In genomic region chr5:137748130-137748770, GRCm38 (mm10) we compare ENCODE assay signal across 8 mouse cellular contexts. TPM values are rescaled to one million over a fixed set of nuclear protein-coding genes. Genes with fewer than 3 reads are reported as not detected.
DNase-seq lines count a peak whose midpoint lies in the region; ATAC-seq and TF ChIP-seq lines count a peak whose summit lies in the region.

No protein-coding gene starts in this region.

- H3K36me3 ChIP-seq in G1E (replicated peaks): peaks cover 57% of the 10 kb centered on the region
- H3K36me3 ChIP-seq in heart, embryonic 11.5 days (ENCODE audit: control insufficient read depth, insufficient read depth, low read length): peaks cover 10% of the 10 kb centered on the region

- H3K27ac ChIP-seq in heart, embryonic 11.5 days (ENCODE audit: low read depth, low read length): peak overlapping the region; percentile 95

- no peak for ATAC-seq in G1E (ENCODE audit: extremely low read depth, insufficient number of reproducible peaks, low FRiP score, poor library complexity, severe bottlenecking)
- ATAC-seq in heart, embryonic 11.5 days (replicated peaks; ENCODE audit: insufficient number of reproducible peaks, low FRiP score, low TSS enrichment): no peak
- peak; percentile 29 for ATAC-seq in megakaryocyte progenitor cell, adult 5-6 weeks (replicated peaks; ENCODE audit: poor library complexity)

- H3K4me3 ChIP-seq in G1E (ENCODE audit: low read depth, low read length): peak overlapping the region; percentile 88
- H3K4me3 ChIP-seq in heart, embryonic 11.5 days (ENCODE audit: low read depth, low read length): peak overlapping the region; percentile 75

- TF ChIP-seq CTCF in G1E (IDR thresholded peaks at IDR 0.05; ENCODE audit: low read depth, low read length): no peak

- peaks cover 69% of the 10 kb centered on the region for H3K4me1 ChIP-seq in G1E (ENCODE audit: insufficient read depth, low read depth, low read length)
- peaks cover 42% of the 10 kb centered on the region for H3K4me1 ChIP-seq in heart, embryonic 11.5 days (ENCODE audit: control insufficient read depth, insufficient read depth, low read length)

- H3K9ac ChIP-seq in heart, embryonic 11.5 days (ENCODE audit: low read depth, low read length): peak overlapping the region; percentile 62

- H3K4me2 ChIP-seq in heart, embryonic 11.5 days: peak overlapping the region; percentile 87

- no peaks in the 10 kb centered on the region for H3K27me3 ChIP-seq in G1E (ENCODE audit: insufficient read depth, low read length)
- no peaks in the 10 kb centered on the region for H3K27me3 ChIP-seq in heart, embryonic 11.5 days (ENCODE audit: control insufficient read depth, insufficient read depth, low read length)

- H3K9me3 ChIP-seq in G1E (replicated peaks): no peaks in the 10 kb centered on the region
- H3K9me3 ChIP-seq in heart, embryonic 11.5 days (replicated peaks; ENCODE audit: control insufficient read depth, low read length): no peaks in the 10 kb centered on the region

- DNase-seq in 416B (ENCODE audit: low read depth) (peak; percentile 87), G1E (ENCODE audit: low spot score) (peak; percentile 79)
- DNase-seq in kidney, postnatal 14 days: peak; percentile 48
- peak; percentile 54 to 59 for DNase-seq in thymus, postnatal 36 days
- no peak for DNase-seq in urinary bladder, postnatal 10 days (ENCODE audit: low spot score)
- no peak for DNase-seq in right cerebral cortex, adult 18-20 months

- 19% methylated on average over 5 of the region's 5 CpGs for WGBS in heart, embryonic 11.5 days (ENCODE audit: insufficient replicate concordance)

RNA-seq across cellular contexts. Expression of gene Tsc22d4, which starts 2.7 kb away (rescaled TPM):
- total RNA-seq in G1E (2014; fragmentation: Nextera tagmentation) (90.8 and 114 TPM in 2 replicates), G1E (2017) (74.5 and 93.5 TPM in 2 replicates)
- polyA plus RNA-seq in G1E (2012): 404 and 491 TPM in 2 replicates
- polyA plus RNA-seq in heart, embryonic 11.5 days (2014; fragmentation: Nextera tagmentation; extraction: Ambion mirVana): 139 and 147 TPM in 2 replicates
- 39.6 and 58.5 TPM in 2 replicates for total RNA-seq in megakaryocyte progenitor cell, adult 5-6 weeks (2015)
- 92.1 and 96.5 TPM in 2 replicates for total RNA-seq in megakaryocyte progenitor cell, adult 5-6 weeks (2017)

RNA-seq across cellular contexts. Expression of gene Nyap1, which starts 6.8 kb away (rescaled TPM):
- 0.90 and 1.0 TPM in 2 replicates for total RNA-seq in G1E (2014; fragmentation: Nextera tagmentation)
- total RNA-seq in G1E (2017): 0.38 and 0.70 TPM in 2 replicates
- 2.8 and 3.0 TPM in 2 replicates for polyA plus RNA-seq in G1E (2012)
- polyA plus RNA-seq in heart, embryonic 11.5 days (2014; fragmentation: Nextera tagmentation; extraction: Ambion mirVana): 0.47 and 1.0 TPM in 2 replicates
- total RNA-seq in megakaryocyte progenitor cell, adult 5-6 weeks (2015): 0.02 and 0.05 TPM in 2 replicates
- 0.07 and 0.17 TPM in 2 replicates for total RNA-seq in megakaryocyte progenitor cell, adult 5-6 weeks (2017)

RNA-seq across cellular contexts. Expression of gene Ppp1r35, which starts 30.4 kb away (rescaled TPM):
- total RNA-seq in G1E (2014; fragmentation: Nextera tagmentation) (202 and 204 TPM in 2 replicates), G1E (2017) (28.2 and 35.6 TPM in 2 replicates)
- polyA plus RNA-seq in G1E (2012): 121 and 153 TPM in 2 replicates
- 29.9 and 35.3 TPM in 2 replicates for polyA plus RNA-seq in heart, embryonic 11.5 days (2014; fragmentation: Nextera tagmentation; extraction: Ambion mirVana)
- 64.5 and 77.4 TPM in 2 replicates for total RNA-seq in megakaryocyte progenitor cell, adult 5-6 weeks (2015)
- total RNA-seq in megakaryocyte progenitor cell, adult 5-6 weeks (2017): 38.4 and 38.6 TPM in 2 replicates

RNA-seq across cellular contexts. Expression of gene Mepce, which starts 39.2 kb away (rescaled TPM):
- total RNA-seq in G1E (2014; fragmentation: Nextera tagmentation): 51.3 and 53.9 TPM in 2 replicates
- 22.3 and 27.8 TPM in 2 replicates for total RNA-seq in G1E (2017)
- polyA plus RNA-seq in G1E (2012): 173 and 216 TPM in 2 replicates
- 7.4 and 9.2 TPM in 2 replicates for polyA plus RNA-seq in heart, embryonic 11.5 days (2014; fragmentation: Nextera tagmentation; extraction: Ambion mirVana)
- 34.6 and 37.4 TPM in 2 replicates for total RNA-seq in megakaryocyte progenitor cell, adult 5-6 weeks (2015)
- 13.8 and 16.7 TPM in 2 replicates for total RNA-seq in megakaryocyte progenitor cell, adult 5-6 weeks (2017)

RNA-seq across cellular contexts. Expression of gene Zcwpw1, which starts 39.3 kb away (rescaled TPM):
- total RNA-seq in G1E (2014; fragmentation: Nextera tagmentation): 8.4 and 9.9 TPM in 2 replicates
- total RNA-seq in G1E (2017): 10.5 and 12.9 TPM in 2 replicates
- polyA plus RNA-seq in G1E (2012): 0.15 and 0.34 TPM in 2 replicates
- polyA plus RNA-seq in heart, embryonic 11.5 days (2014; fragmentation: Nextera tagmentation; extraction: Ambion mirVana): 12.4 and 13.7 TPM in 2 replicates
- total RNA-seq in megakaryocyte progenitor cell, adult 5-6 weeks (2015): 6.2 and 9.1 TPM in 2 replicates
- total RNA-seq in megakaryocyte progenitor cell, adult 5-6 weeks (2017): 10.5 and 11.8 TPM in 2 replicates

Comparison
In these comparisons a context has a peak if more than half of its experiments do, and no peak if none do; other contexts are left out.
1. DNase-seq: peak in 416B (single experiment), G1E (single experiment), kidney, postnatal 14 days (single experiment) and thymus, postnatal 36 days (2 of 2); none in urinary bladder, postnatal 10 days (single experiment) and right cerebral cortex, adult 18-20 months (single experiment).